Mouse (Mus musculus) gastrocnemius, postnatal 10 days (tissue): ENCODE data around the gene Npas1. TPM values are rescaled to one million over a fixed set of nuclear protein-coding genes. Genes with fewer than 3 reads are reported as not detected.

ENCODE experiments used
- DNase-seq: peaks from one replicate; pipeline ENCODE4 v3.0.0; 2021; ENCODE audit warnings: mixed read lengths
- long read RNA-seq, 2 experiments: library from polyadenylated mRNA; stranded (forward); transcript quantifications; one replicate each; pipeline ENCODE4 v2.0.0; 2021
- total RNA-seq, 2 experiments: library from RNA; stranded (reverse); gene quantifications; 2 replicates each; pipeline ENCODE4 v1.2.3; 2021

Gene Npas1
- total RNA-seq: not detected
- long read RNA-seq, experiment 1: 0 reads
- long read RNA-seq, experiment 2: 0 reads

- DNase-seq: no peak
Observed at GRCm38 (mm10) chr7:16477628-16478027, at the start of gene Npas1. Gene Npas1 (minus strand): TSS chr7:16477728.

- no peak for DNase-seq
Observed at GRCm38 (mm10) chr7:16525995-16526394, 48.5 kb upstream of the Npas1 start.

DNA sequence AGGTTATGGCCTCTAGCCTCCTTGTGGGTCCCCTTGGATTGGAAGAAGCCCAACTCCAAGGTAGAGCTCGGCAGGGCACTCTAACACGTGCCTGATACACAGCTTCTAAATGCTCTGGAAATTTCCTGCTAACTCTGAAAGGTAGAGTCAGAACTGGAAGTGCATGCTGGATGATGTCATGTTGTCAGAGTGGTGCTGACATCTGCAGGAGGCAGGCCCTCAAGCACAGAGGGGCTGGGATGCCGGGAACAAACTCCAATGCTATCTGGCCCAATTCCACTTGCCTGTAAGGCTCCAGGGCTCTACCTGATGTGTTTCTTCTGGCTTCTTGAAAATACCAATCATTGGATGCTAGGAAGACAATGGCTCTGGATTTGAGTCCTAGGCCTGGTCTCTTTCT, 47.9 kb upstream of the Npas1 start:
- no peak for DNase-seq

DNA sequence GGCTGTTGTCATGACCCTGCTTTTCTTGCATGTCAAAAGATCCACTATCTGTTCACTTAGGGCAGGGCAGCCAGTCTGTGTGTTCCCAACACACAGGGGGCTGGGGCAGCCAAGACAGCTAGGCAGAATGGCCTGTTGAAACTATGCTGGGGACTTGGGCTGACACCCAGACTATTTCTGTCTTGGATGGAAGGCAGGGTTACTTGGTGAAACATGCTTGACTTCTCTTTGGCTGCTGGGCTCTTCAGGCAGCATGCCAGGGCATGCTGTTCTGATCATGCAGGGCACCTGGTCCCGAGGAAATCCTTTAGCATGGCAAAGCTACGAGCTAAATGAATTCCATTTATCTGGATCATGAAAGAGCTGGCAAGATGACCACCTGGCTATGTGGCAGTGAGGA, 46.8 kb upstream of the Npas1 start:
- peak; percentile 56 for DNase-seq

- no peak for DNase-seq
Observed at GRCm38 (mm10) chr7:16519310-16519709, 41.8 kb upstream of the Npas1 start.

GRCm38 (mm10) chr7:16517198-16517597, 39.7 kb upstream of the Npas1 start:
- no peak for DNase-seq

- DNase-seq: peak; percentile 62
Observed at GRCm38 (mm10) chr7:16507284-16507683, 29.8 kb upstream of the Npas1 start.

GRCm38 (mm10) chr7:16505226-16505593, 27.7 kb upstream of the Npas1 start:
- no peak for DNase-seq

GRCm38 (mm10) chr7:16504573-16505225, 27.2 kb upstream of the Npas1 start:
- DNase-seq: peak; percentile 32

GRCm38 (mm10) chr7:16501571-16501970, 24.0 kb upstream of the Npas1 start:
- DNase-seq: no peak

DNA sequence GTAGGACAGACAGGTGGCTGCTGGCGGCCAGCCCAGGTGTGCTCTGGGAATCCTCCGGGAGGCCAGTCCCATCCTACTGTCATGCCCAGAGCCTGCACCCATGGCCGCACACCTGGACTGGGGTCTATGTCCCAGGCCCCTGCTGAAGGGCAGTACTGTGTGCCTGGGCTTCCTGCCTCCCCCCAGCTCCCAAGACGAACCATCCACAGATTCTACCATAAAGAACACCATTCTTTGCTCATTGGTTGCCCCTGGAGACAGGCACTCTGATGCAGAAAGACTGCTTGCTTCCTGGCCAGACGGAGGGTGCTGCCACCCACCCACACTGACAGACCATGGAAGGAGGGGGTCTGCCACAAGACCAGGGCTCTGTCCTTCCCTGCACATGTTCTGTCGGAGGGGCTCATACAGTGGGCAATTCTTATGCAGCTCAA, 22.2 kb upstream of the Npas1 start:
- DNase-seq: no peak

- no peak for DNase-seq
Observed at GRCm38 (mm10) chr7:16496260-16496659, 18.7 kb upstream of the Npas1 start.

DNA sequence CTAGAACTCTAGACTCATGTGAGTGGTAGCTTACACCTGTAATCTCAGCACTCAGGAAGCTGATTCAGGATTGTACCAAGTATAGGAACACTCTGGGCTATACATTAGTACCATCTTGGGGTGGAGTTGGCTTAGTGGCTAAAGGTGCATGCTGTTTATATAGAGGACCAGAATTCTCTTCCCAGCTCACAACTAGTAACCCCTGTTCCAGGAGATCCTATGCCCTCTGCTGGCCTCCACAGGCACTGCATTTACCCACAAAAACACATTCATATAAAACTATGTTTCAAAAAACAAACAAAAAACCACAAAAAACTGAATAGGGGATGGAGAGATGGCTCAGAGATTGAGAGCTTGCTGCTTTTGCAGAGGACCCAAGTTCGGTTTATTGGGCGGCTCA, 15.8 kb upstream of the Npas1 start:
- DNase-seq: peak; percentile 52

GRCm38 (mm10) chr7:16492211-16492610, 14.7 kb upstream of the Npas1 start:
- no peak for DNase-seq

DNA sequence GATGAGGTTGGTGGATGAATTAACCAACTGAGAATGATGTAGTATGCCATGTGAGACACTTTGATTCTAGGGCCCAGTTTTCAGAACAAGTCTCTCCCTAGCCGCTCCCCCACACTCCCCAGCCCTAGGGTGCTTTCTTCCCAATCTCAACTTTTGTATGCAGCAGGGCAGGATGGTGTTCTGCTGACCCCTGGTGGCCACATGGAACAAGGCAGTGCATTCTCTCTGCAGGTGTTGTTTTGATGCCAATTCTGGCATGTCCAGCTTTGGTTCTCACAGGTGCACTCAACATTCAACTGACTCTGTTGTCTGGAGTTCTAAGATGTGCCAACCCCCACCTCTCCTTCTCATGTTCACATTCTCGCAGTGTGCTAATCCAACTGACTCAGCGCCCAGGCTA, 14.2 kb upstream of the Npas1 start:
- peak; percentile 62 for DNase-seq

DNA sequence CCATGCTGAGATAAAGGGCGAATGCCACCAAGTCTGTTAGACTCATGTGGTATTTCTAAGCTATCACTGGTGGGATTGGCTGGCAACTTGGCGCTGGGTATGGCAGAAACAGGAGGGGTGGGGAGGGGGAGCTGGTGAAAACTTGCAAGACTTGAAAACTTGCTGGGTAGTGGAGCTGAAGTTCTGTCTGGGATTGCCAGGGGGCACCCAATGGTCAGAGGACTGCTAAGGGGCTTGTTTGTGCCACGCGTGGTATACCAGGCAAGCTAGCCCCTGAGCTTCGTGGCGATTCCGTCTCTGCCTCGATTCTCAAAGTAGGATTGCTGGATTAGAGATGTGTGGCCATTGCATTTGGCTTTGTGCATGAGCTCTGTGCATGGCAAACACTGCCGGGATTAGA, 12.4 kb upstream of the Npas1 start:
- DNase-seq: peak; percentile 45

DNA sequence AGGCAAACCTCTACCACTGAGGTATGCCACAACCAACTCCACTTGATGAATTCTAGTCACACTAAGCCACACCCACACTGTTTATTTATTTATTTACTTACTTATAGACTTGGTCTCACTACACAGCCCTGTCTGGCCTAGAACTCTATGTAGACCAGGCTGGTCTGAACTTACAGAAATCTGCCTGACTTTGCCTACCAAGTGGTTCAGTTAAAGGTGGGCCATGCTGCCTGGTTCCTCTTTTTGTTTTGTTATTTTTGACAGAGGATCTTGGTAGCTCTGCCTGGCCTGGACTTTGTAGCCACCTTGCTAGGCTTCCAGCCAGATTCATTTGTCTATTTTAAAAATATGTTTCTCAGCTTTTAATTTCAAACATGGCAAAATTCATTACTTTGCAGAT, 11.3 kb upstream of the Npas1 start:
- DNase-seq: no peak

GRCm38 (mm10) chr7:16476600-16476989, 933 bp downstream of the Npas1 start:
- no peak for DNase-seq

DNA sequence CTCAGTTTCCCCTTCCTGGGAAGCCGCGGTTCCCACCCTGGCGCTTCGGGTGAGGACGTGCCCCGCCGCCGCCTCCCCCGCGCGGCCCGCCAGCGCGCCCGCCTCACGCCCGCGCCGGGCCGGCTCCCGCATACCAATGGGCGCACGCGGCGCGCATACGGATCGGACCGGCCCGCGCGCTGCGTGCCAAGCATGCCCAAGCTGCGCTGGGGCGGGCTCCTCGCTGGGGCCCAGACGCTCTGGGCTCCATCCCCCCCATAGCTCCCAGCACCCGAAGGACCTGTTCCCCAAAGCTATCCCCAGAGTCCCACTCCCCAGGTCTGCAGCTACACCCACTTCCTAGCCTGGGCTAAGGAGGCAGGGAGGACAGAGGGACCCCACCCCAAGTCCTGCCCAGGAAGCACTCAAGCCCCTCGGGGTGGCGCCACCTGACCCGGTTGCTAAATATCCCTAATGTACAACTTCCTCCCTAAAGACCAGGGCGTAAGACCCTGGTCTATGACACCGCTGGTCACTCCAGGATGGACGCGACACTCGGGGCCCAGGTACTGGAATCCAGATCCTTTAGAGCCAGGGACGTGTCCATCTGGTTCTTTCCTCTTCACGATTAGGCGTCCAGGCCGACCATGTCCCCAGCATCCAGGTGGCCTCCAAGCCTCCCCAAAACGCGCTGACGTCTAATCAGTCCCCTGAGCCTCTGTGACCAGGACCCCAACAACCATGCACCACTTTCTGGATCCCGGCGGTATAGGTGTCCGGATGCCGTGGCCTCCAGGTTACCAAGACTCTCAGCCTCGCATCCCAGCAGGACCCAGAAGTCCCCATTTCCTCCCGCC, 1.5 kb downstream of the Npas1 start:
- DNase-seq: no peak

- no peak for DNase-seq
Observed at GRCm38 (mm10) chr7:16475321-16475720, 2.2 kb downstream of the Npas1 start.

- no peak for DNase-seq
Observed at GRCm38 (mm10) chr7:16474445-16474844, 3.1 kb downstream of the Npas1 start.

DNA sequence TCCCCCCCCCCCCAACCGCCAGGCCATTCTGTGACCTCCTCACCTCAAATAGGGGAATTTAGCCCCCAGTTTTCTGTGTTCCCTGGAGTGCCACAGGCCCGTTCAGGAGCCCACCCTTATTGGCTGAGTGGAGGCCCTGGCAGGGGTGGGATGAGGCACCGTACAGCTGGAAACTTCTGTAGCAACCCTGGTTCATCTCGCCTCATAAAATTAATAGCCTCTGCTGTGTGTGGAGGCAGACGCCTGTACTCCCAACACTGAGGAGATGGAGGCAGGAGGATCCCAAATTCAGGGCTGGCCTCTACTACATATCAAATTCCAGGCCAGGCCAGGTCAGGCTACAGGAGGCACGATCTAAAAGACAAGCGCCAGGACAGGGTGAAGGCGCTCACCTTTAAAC, 3.7 kb downstream of the Npas1 start:
- DNase-seq: no peak

GRCm38 (mm10) chr7:16472116-16472709, 5.3 kb downstream of the Npas1 start:
- no peak for DNase-seq
